Mouse (Mus musculus) myocyte (in vitro differentiated cells): ENCODE results near the gene Ppfia3. TPM values are rescaled to one million over a fixed set of nuclear protein-coding genes. Genes with fewer than 3 reads are reported as not detected.

Experiments used
- H3K27me3 ChIP-seq: one replicate; pipeline ENCODE4 v1.6.1; 2011; ENCODE audit not compliant: control insufficient read depth, insufficient read depth, insufficient read length
- H3K36me3 ChIP-seq: one replicate; pipeline ENCODE4 v1.6.1; 2011; ENCODE audit not compliant: control insufficient read depth, insufficient read depth
- H3K4me2 ChIP-seq: one replicate; pipeline ENCODE4 v1.6.1; 2011; ENCODE audit warnings: low read depth, control low read depth
- H3K4me3 ChIP-seq: one replicate; pipeline ENCODE4 v1.5.1; 2011; ENCODE audit warnings: mild to moderate bottlenecking, control low read depth, moderate library complexity
- H3K79me2 ChIP-seq: one replicate; pipeline ENCODE4 v1.6.1; 2011; ENCODE audit not compliant: control insufficient read depth, insufficient read depth
- H3ac ChIP-seq: one replicate; pipeline ENCODE4 v1.6.1; 2011; ENCODE audit not compliant: control insufficient read depth, insufficient read length
- CEBPB ChIP-seq: IDR thresholded peaks from 2 replicates; pipeline ENCODE4 v1.6.1; 2011; ENCODE audit warnings: mild to moderate bottlenecking, moderate library complexity; ENCODE audit not compliant: poor library complexity, insufficient read depth, severe bottlenecking
- E2F4 ChIP-seq: IDR thresholded peaks from one replicate; pipeline ENCODE4 v1.6.1; 2011; ENCODE audit warnings: mild to moderate bottlenecking, control low read depth, moderate library complexity; ENCODE audit not compliant: insufficient read depth
- MAX ChIP-seq: IDR thresholded peaks from one replicate; pipeline ENCODE4 v1.6.1; 2011; ENCODE audit warnings: low read depth, mild to moderate bottlenecking, control low read depth
- MYOD1 ChIP-seq, 3 experiments: IDR thresholded peaks; one replicate each; pipeline ENCODE4 v1.6.1; 2011; ENCODE audit warnings: control low read depth in 2 of 3, low read depth in 2 of 3, mild to moderate bottlenecking in 2 of 3, moderate library complexity in 1 of 3; ENCODE audit not compliant: insufficient read length in 2 of 3, control insufficient read depth in 1 of 3
- MYOG ChIP-seq, 3 experiments: IDR thresholded peaks; one replicate each; pipeline ENCODE4 v1.6.1; 2011; ENCODE audit warnings: control low read depth in 2 of 3, low read depth in 2 of 3, mild to moderate bottlenecking in 2 of 3; ENCODE audit not compliant: insufficient read length in 2 of 3, control insufficient read depth in 1 of 3, insufficient read depth in 1 of 3
- POLR2A ChIP-seq: IDR thresholded peaks from one replicate; pipeline ENCODE4 v1.6.1; 2011; ENCODE audit warnings: low read depth, mild to moderate bottlenecking, control low read depth, moderate library complexity; ENCODE audit not compliant: insufficient read length
- POLR2AphosphoS2 ChIP-seq: IDR thresholded peaks from one replicate; pipeline ENCODE4 v1.6.1; 2011; ENCODE audit warnings: low read depth, control low read depth; ENCODE audit not compliant: insufficient read length
- REST ChIP-seq: IDR thresholded peaks from one replicate; pipeline ENCODE4 v1.6.1; 2011; ENCODE audit warnings: mild to moderate bottlenecking, control low read depth, moderate library complexity; ENCODE audit not compliant: insufficient read depth, insufficient read length
- SRF ChIP-seq: IDR thresholded peaks from one replicate; pipeline ENCODE4 v1.6.1; 2011; ENCODE audit warnings: low read depth; ENCODE audit not compliant: control insufficient read depth, insufficient read length
- TCF12 ChIP-seq: IDR thresholded peaks from one replicate; pipeline ENCODE4 v1.6.1; 2011; ENCODE audit warnings: mild to moderate bottlenecking, control low read depth; ENCODE audit not compliant: poor library complexity, insufficient read depth, severe bottlenecking
- TCF3 ChIP-seq: IDR thresholded peaks from one replicate; pipeline ENCODE4 v1.6.1; 2011; ENCODE audit warnings: low read depth, control low read depth; ENCODE audit not compliant: insufficient read length
- USF1 ChIP-seq: IDR thresholded peaks from one replicate; pipeline ENCODE4 v1.6.1; 2011; ENCODE audit warnings: low read depth, mild to moderate bottlenecking, control low read depth, moderate library complexity
- polyA plus RNA-seq: library from polyadenylated mRNA; unstranded; fragments of >200 nt; fragmentation: generic; extraction: Trizol; gene quantifications from one replicate; pipeline ENCODE4 v1.2.1, GENCODE M21; 2012; ENCODE audit warnings: missing spikeins

Ppfia3 gene
- polyA plus RNA-seq, 1 experiment: 6.6 TPM

GRCm38 (mm10) chr7:45386077-45386476, 19.3 kb upstream of the Ppfia3 start:
- no peaks in the 10 kb centered on the region for H3K27me3 ChIP-seq
- no peak overlapping the region for H3ac ChIP-seq
- no peak overlapping the region for H3K4me2 ChIP-seq
- peaks cover 75% of the 10 kb centered on the region for H3K36me3 ChIP-seq
- no peak overlapping the region for H3K4me3 ChIP-seq
- H3K79me2 ChIP-seq: peaks cover 37% of the 10 kb centered on the region
- TF ChIP-seq USF1 (no peak), SRF (no peak), CEBPB (no peak)

GRCm38 (mm10) chr7:45376057-45376456, 9.2 kb upstream of the Ppfia3 start:
- no peaks in the 10 kb centered on the region for H3K27me3 ChIP-seq
- no peak overlapping the region for H3K4me2 ChIP-seq
- TF ChIP-seq TCF3 (no peak), POLR2AphosphoS2 (no peak)
- no peaks in the 10 kb centered on the region for H3K79me2 ChIP-seq
- no peak overlapping the region for H3ac ChIP-seq
- no peak overlapping the region for H3K4me3 ChIP-seq
- peaks cover 45% of the 10 kb centered on the region for H3K36me3 ChIP-seq

GRCm38 (mm10) chr7:45374620-45375019, 7.8 kb upstream of the Ppfia3 start:
- Histone ChIP-seq H3K36me3 (peaks cover 34% of the 10 kb centered on the region), H3K4me2 (no peak overlapping the region), H3K27me3 (no peaks in the 10 kb centered on the region), H3K79me2 (no peaks in the 10 kb centered on the region), H3ac (no peak overlapping the region), H3K4me3 (no peak overlapping the region)
- TF ChIP-seq TCF12: no peak
- no peak for TF ChIP-seq USF1
- TF ChIP-seq E2F4: no peak
- no peak for TF ChIP-seq MYOG (IDR thresholded peaks at IDR 0.05; ENCODE audit: control insufficient read depth in 1 of 3, insufficient read depth in 1 of 3, insufficient read length in 2 of 3, low read depth in 2 of 3)
- no peak for TF ChIP-seq CEBPB
- TF ChIP-seq SRF: no peak
- no peak for TF ChIP-seq MAX
- TF ChIP-seq POLR2AphosphoS2: no peak
- TF ChIP-seq POLR2A: no peak
- TF ChIP-seq REST: no peak

GRCm38 (mm10) chr7:45372371-45372770, 5.6 kb upstream of the Ppfia3 start:
- Histone ChIP-seq H3K4me2 (no peak overlapping the region), H3K4me3 (no peak overlapping the region), H3K27me3 (no peaks in the 10 kb centered on the region), H3ac (no peak overlapping the region), H3K36me3 (peaks cover 20% of the 10 kb centered on the region), H3K79me2 (no peaks in the 10 kb centered on the region)
- TF ChIP-seq TCF3: no peak
- no peak for TF ChIP-seq TCF12
- no peak for TF ChIP-seq MYOG (IDR thresholded peaks at IDR 0.05; ENCODE audit: control insufficient read depth in 1 of 3, insufficient read depth in 1 of 3, insufficient read length in 2 of 3, low read depth in 2 of 3)
- TF ChIP-seq POLR2AphosphoS2: peak; percentile 56

GRCm38 (mm10) chr7:45370475-45371311, 3.9 kb upstream of the Ppfia3 start, which contains the start of gene Lin7b:
Lin7b (minus strand) TSS chr7:45370583.
- Histone ChIP-seq H3K36me3 (peaks cover 14% of the 10 kb centered on the region), H3K79me2 (no peaks in the 10 kb centered on the region), H3K4me2 (no peak within 1 kb of the TSS), H3ac (no peak within 1 kb of the TSS), H3K27me3 (no peaks in the 10 kb centered on the region), H3K4me3 (no peak within 1 kb of the TSS)
- TF ChIP-seq MYOD1 (IDR thresholded peaks at IDR 0.05; ENCODE audit: control insufficient read depth in 1 of 3, insufficient read length in 2 of 3, low read depth in 2 of 3) (no peak), SRF (no peak), TCF12 (no peak), POLR2AphosphoS2 (peak; percentile 84), POLR2A (peak; percentile 19)
